ENCODE assay signal across 18 mouse cellular contexts in genomic region chr13:59779744-59780264, GRCm38 (mm10). TPM values are rescaled to one million over a fixed set of nuclear protein-coding genes. Genes with fewer than 3 reads are reported as not detected.
"Had no signal": no experiment of that assay in that cellular context is flagged by ENCODE, and none has a peak within 500 bp of the region (broad histone marks: within the 10 kb centered on the region; RNA-seq: fewer than 3 reads in every experiment).

No protein-coding gene starts in this region.

RNA-seq across cellular contexts. Expression of gene Gm49354, which starts 2.2 kb away (rescaled TPM):
- total RNA-seq: layer of hippocampus, adult 18-20 months; layer of hippocampus, postnatal 10 days; left cerebral cortex, postnatal 10 days; left cerebral cortex, postnatal 4 days; liver, adult 2 months; megakaryocyte-erythroid progenitor cell, adult 5-6 weeks had no signal
- polyA plus RNA-seq: kidney, embryonic 16.5 days; limb, embryonic 13.5 days; liver, adult 2 months; liver, embryonic 15.5 days; lung, embryonic 15.5 days; midbrain, embryonic 13.5 days; myocyte; neural tube, embryonic 12.5 days; stomach, embryonic 14.5 days; testis, adult 2 months; thymus, adult 2 months; urinary bladder, adult 2 months had no signal

RNA-seq across cellular contexts. Expression of gene 1700014D04Rik, which starts 33.3 kb away (rescaled TPM):
- total RNA-seq: liver, adult 2 months had no signal
- polyA plus RNA-seq: kidney, embryonic 16.5 days; liver, adult 2 months; liver, embryonic 15.5 days; lung, embryonic 15.5 days; myocyte; stomach, embryonic 14.5 days; urinary bladder, adult 2 months had no signal

RNA-seq across cellular contexts. Expression of gene Spata31d1d, which starts 48.3 kb away (rescaled TPM):
- total RNA-seq: layer of hippocampus, adult 18-20 months; layer of hippocampus, postnatal 10 days; left cerebral cortex, postnatal 10 days; liver, adult 2 months; neutrophil, adult 5-6 weeks had no signal
- polyA plus RNA-seq: kidney, embryonic 16.5 days; limb, embryonic 13.5 days; liver, adult 2 months; liver, embryonic 15.5 days; lung, embryonic 15.5 days; midbrain, embryonic 13.5 days; myocyte; neural tube, embryonic 12.5 days; stomach, embryonic 14.5 days; urinary bladder, adult 2 months had no signal
